Mouse (Mus musculus) R1 (cell line): ENCODE measurements around the gene Use1.
"Not testable (repeated sequence)": the region's sequence is repeated elsewhere in the genome, so short reads cannot be mapped to it uniquely, and the experiment has no call there.

ENCODE experiments used
- DNase-seq: peaks from one replicate; pipeline ENCODE4 v3.0.0-alpha.2; 2018; ENCODE audit warnings: low read depth, low spot score

Use1 gene

DNA sequence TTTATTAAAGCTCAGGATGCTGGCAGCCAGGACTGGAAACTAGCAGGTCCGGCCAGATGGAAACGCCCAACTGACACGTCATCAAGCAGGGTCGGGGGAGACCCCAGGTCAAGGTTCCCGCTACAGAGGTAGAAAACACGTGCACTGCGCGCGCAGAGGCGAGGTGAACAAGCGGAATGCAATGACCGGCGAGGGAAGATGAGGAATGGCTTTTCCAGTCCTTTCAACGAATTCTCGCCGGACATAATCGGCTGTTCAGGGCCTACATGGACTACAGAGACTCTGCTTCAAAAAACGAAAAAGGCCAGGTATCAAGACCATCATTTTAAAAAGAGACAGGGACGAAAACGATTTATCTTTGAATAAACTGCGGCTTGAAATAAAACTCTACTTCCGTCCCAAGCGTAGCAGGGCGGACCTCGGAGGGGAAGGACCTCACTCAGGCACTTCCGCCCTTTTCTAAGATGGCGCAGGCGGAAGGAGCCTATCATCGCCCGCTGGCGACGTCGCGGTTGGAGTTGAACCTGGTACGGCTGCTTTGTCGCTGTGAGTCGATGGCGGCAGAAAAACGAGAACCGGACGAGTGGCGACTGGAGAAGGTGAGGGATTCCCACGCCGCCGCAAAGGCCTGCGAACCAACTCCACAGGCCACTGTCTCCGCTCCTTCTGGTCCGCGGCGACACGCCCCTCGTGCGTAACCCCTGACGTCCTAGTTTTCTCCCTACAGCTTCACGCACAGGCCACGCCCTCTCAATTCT is at the start of gene Use1:
Use1 (plus strand) TSS at position 78 of the 758 bp plus-strand sequence.
- peak; percentile 99 for DNase-seq

DNA sequence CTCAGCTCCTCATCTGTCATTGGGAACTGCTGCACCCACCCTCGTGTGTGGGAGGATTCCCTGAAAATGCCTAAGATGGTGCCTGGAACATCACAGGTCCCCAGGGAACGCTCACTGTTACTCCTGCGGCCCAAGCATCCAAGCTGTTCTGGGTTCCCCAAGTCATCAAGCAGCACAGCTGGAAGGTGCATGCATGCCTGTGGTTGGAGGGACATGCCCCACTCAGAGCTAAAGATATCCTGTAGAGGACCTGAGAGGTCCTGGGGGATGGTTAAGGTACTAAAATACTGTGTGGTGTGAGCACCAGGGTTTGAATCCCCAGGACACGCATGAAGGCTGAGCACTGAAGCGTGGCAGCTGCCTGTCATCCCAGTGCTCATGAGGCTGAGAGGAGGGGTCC is 48.0 kb upstream of the Use1 start:
- DNase-seq: not testable (repeated sequence)

DNA sequence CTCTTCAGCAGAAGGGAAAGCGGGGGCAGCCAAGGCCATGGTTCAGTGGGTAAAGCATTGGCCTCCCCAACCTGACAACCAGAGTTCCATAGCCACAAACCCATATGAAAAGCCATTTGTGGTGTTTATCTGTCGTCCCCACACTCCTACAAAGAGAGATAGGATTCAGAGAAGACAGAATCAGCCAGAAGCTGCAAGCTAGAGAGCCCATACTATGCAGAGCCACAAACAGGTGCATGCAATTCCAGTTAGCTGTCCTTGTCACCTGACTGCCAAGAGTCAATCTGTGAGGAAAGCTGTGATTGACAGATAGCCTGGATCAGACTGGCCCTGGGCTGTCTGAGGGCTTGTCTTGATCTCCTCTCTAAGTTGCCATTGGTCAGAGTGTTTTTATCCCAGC is 46.9 kb upstream of the Use1 start:
- not testable (repeated sequence) for DNase-seq

DNA sequence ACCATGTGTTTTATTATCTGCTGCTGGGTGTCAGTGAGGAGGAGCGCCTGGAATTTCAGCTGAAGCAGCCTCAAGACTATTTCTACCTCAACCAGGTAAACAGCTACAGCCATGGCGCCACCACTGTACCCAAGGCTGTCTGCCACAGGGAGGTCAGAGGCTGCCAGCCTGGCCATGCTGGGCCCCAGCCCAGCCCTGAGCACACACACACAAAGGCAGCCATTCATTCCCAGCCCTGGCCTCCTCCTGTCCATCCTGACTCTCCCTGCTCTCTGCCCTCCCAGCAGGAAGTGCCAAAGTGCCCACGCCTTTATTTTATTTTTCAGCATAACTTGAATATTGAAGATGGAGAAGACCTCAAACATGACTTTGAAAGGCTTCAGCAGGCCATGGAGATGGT is 43.7 kb upstream of the Use1 start:
- DNase-seq: no peak

GRCm38 (mm10) chr8:71324848-71325247 is 41.8 kb upstream of the Use1 start:
- DNase-seq: peak; percentile 63

DNA sequence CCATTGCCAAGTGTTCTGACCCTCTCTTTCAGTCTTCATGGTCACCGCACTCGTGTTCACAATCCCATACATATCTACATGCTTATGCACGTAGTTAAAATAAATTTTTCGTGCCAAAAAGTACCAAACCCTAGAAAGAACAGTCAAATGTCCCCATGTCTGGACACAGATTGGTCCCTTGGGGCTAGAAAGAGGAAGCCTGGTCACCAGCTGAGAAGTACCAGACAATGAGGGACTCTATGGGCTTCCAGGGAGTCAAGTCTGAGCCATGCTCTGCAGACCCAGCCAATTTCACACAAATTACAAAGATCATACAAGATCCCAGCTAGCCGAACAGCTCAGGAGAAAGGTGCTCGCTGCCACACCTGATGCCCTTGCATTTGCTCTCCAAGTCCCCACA is 28.8 kb upstream of the Use1 start:
- DNase-seq: not testable (repeated sequence)

- DNase-seq: peak; percentile 45
Observed at GRCm38 (mm10) chr8:71340625-71341024, 26.0 kb upstream of the Use1 start.

- no peak for DNase-seq
Observed at GRCm38 (mm10) chr8:71346581-71346980, 20.1 kb upstream of the Use1 start.

GRCm38 (mm10) chr8:71351117-71351516 is 15.5 kb upstream of the Use1 start:
- no peak for DNase-seq

GRCm38 (mm10) chr8:71351520-71351919 is 15.1 kb upstream of the Use1 start:
- DNase-seq: no peak

DNA sequence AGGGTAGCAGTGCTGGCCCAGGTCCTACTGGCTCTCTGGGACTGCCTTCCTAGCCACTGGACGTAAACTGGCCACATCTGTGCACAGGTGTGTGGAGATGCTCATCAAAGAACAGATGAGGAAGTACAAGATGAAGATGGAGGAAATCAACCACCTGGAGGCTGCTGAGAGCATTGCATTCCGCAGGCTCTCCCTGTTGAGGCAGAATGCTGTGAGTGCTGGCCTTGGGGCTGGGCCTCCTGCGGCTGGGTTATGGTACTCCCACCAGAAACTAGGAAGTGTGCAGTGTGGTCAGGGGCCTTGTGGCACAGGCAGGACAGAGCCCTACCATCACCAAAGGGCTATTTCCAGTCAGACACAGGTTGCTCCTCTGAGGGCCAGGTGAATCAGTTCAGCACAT is 8.6 kb upstream of the Use1 start:
- peak; percentile 52 for DNase-seq

DNA sequence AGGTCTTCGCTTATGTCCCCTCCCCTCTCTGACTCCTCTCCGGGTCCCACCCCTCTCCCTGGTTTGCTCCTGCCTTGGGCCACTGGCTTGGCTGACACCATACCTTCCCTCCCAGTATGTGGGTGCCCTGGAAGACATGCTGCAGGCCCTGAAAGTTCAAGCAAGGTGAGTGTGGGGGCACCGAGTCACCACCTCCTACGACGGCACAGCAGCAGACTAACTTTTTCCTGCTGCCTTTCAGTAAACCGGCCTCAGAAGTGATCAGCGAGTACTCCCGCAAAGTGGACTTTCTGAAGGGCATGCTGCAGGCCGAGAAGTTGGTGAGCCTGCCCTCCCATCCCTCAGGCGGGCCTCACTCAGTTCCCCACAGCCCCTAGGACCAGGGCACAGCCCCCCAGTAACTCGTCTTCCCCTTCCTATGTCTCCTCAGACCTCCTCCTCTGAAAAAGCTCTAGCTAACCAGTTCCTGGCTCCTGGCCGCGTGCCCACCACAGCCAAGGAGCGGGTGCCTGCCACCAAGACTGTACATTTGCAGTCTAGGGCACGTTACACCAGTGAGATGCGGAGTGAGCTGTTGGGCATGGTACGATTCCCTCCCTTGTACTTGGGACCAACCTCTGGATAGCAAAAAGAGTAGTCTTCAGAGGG is 1.0 kb downstream of the Use1 start:
- no peak for DNase-seq

DNA sequence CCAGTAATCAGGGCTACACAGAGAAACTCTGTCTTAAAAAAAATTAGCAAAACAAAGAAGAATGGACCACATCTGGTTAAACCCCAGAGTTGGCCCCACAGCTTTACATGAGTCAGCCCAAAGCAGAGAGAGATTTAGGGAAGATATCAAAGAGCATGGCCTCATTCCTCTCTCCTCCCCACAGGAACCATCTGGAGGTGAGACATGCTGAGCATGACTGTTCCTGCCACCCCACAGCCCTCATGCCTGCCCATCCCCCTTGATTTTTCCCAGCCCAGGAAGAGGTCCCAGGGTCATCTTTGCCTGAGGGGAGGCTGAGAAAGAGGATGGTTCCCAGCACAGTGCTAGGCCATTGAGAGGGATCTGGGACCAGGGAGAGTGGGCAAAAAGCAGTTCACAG is 1.7 kb downstream of the Use1 start:
- peak; percentile 39 for DNase-seq

- no peak for DNase-seq
Observed at GRCm38 (mm10) chr8:71369040-71369718, 2.5 kb downstream of the Use1 start.

DNA sequence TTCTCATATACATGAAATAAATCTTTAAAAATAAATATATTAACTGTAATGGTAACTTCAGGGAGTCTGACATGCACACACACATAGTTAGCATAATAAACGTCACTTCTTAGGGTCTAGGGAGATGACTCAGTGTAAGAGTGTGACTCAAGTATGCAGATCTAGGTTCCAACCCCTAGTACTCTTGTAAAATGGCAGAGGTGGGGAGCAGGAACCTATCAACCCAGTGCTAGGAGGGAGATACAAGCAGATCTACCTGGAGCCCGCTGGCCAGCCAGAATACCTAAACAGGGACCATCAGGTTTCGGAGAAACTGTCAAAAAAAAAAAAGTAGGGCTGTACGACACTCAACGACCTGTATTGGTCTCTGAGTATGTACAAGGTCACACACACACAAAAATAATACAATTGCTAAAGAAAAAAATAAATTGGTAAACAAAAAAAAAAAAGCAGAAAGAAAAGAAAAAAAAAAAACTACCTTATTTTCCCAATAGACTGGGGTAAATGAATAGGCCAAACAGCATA is 4.1 kb downstream of the Use1 start:
- DNase-seq: peak; percentile 46

- DNase-seq: peak; percentile 98
Observed at GRCm38 (mm10) chr8:71371236-71371848, 4.7 kb downstream of the Use1 start, which contains the start of gene Ocel1. Gene Ocel1, plus strand, starts transcription at chr8:71371298.

DNA sequence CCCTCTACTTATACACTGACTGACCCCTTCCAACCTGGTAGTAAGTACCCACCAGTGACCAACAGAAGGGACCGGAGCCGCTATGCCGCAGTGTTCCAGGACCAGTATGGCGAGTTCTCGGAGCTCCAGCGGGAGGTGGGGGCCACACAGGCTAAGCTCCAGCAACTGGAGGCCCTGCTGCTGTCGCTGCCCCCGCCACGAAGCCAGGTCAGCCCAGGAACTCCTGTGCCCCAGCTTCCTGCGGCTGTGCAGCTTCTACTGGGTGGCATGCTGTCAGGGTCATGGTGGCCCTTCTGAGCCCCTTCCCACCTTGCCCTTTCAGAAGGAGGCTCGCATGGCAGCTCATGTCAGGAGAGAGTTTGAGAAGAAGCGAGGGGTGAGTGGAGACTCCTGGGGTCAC is 5.8 kb downstream of the Use1 start:
- no peak for DNase-seq

DNA sequence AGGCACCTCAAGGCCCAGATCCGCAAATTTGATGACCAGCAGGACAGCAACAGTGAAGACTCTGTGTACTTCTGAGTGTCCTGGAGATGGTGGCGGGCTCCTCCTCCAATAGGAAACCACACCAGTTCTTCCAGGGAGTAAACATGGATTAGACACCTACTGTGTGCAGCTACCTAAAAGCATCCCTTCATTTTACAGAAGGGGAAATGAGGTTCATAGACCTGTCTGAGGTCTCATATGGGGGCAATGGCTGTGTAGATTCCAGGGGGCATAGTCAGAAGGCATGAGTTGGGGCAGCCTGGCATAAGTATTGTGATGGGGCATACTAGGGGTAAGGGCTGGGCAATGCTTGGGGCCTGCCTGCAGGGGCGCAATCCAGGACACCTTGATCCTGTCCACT is 6.4 kb downstream of the Use1 start:
- no peak for DNase-seq

GRCm38 (mm10) chr8:71374616-71375206 is 8.1 kb downstream of the Use1 start:
- DNase-seq: peak; percentile 81

GRCm38 (mm10) chr8:71375581-71376422 is 9.2 kb downstream of the Use1 start:
- DNase-seq: peak; percentile 97
